Mouse (Mus musculus) heart, embryonic 16.5 days (tissue): ENCODE measurements around the gene 1700018G05Rik. TPM values are rescaled to one million over a fixed set of nuclear protein-coding genes. Genes with fewer than 3 reads are reported as not detected.

Experiments used
- ATAC-seq: fragments of 200-750 bp; cut with Nextera tagmentation; replicated peaks from 2 replicates; pipeline ENCODE4 v1.8.0; 2017; ENCODE audit warnings: moderate number of reproducible peaks; ENCODE audit not compliant: insufficient read depth, low FRiP score; ENCODE audit errors: extremely low read depth
- H3K27ac ChIP-seq: fragments of 300-500 bp; sonication (generic); 2 replicates; pipeline ENCODE4 v1.5.1; 2014; ENCODE audit warnings: mild to moderate bottlenecking, low read length, control low read depth, moderate library complexity
- H3K27me3 ChIP-seq: fragments of 300-500 bp; sonication (generic); 2 replicates; pipeline ENCODE4 v1.6.1; 2014; ENCODE audit warnings: low read length, mixed read lengths; ENCODE audit not compliant: control insufficient read depth, insufficient read depth
- H3K36me3 ChIP-seq: fragments of 300-500 bp; sonication (generic); 2 replicates; pipeline ENCODE4 v1.6.1; 2014; ENCODE audit not compliant: control insufficient read depth, insufficient read depth
- H3K4me1 ChIP-seq: fragments of 300-500 bp; sonication (generic); 2 replicates; pipeline ENCODE4 v1.6.1; 2014; ENCODE audit warnings: low read length, mixed read lengths; ENCODE audit not compliant: control insufficient read depth, insufficient read depth
- H3K4me2 ChIP-seq: fragments of 300-500 bp; sonication (generic); 2 replicates; pipeline ENCODE4 v1.6.1; 2014; ENCODE audit warnings: low read depth, mild to moderate bottlenecking, control low read depth, low read length
- H3K4me3 ChIP-seq: fragments of 300-500 bp; sonication (generic); 2 replicates; pipeline ENCODE4 v1.5.1; 2014; ENCODE audit warnings: mild to moderate bottlenecking, control low read depth, low read length
- H3K9ac ChIP-seq: fragments of 300-500 bp; sonication (generic); 2 replicates; pipeline ENCODE4 v1.6.1; 2014; ENCODE audit warnings: low read length, control low read depth
- H3K9me3 ChIP-seq: fragments of 300-500 bp; sonication (generic); replicated peaks from 2 replicates; pipeline ENCODE4 v1.6.1; 2016; ENCODE audit warnings: low read length; ENCODE audit not compliant: control insufficient read depth
- WGBS: fragments of 180-500 bp; shearing (Covaris S2); extraction: QIAGEN DNeasy Blood & Tissue Kit; methylation state at CpG from one replicate; pipeline ENCODE4 v1.1.7; 2014; 5-methylcytosine and 5-hydroxymethylcytosine counted together
- polyA plus RNA-seq: library from polyadenylated mRNA; unstranded; fragments of >200 nt; fragmentation: Nextera tagmentation; extraction: Ambion mirVana; gene quantifications from 2 replicates; pipeline ENCODE4 v1.2.1, GENCODE M21; 2015

1700018G05Rik gene
- polyA plus RNA-seq, 1 experiment from 2014 or later = not detected

DNA sequence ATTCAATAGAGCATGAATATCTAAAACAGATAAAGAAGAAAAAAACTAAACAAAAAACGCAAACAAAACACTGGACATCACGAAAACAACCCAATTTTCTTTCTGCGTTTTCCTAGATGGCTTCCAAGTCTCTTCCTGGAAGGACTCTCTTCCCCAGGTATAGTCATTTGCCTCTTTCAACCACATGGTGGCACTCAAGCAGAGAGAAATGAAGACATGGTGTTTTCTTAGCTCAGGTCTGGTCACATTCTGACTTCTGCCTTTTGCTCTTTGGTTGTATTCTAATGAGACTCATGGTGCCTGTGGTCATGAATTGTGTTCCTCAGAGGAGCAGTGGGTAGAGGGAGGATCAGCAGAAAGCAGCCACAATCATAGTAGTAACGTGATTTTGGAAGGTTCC, 30.7 kb downstream of the 1700018G05Rik start:
- H3K9ac ChIP-seq = no peak overlapping the region
- H3K4me3 ChIP-seq = no peak overlapping the region
- no peak overlapping the region for H3K27ac ChIP-seq
- 33% methylated on average over 4 of the region's 4 CpGs for WGBS
- H3K27me3 ChIP-seq = no peaks in the 10 kb centered on the region
- H3K9me3 ChIP-seq = no peaks in the 10 kb centered on the region
- no peak overlapping the region for H3K4me2 ChIP-seq
- no peaks in the 10 kb centered on the region for H3K4me1 ChIP-seq
- no peak for ATAC-seq
- H3K36me3 ChIP-seq = no peaks in the 10 kb centered on the region

DNA sequence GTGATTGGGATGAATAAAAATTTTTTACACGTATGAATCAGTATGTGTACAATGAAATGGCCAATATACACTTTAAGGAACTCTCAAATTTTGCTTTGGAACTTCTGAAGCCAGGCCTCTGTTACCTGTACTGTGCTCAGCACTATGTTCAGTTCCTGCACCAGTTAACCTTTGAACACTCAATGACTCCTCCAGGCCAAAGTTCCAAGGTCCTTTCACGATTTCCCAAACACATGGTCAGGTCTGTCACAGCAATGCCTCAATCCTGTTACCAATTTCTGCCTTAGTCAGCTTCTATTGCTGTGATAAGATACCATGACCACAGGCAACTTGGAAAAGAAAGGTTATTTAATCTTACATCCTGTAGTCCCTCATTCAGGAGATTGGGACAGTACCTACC, 32.4 kb downstream of the 1700018G05Rik start:
- H3K4me1 ChIP-seq = no peaks in the 10 kb centered on the region
- H3K36me3 ChIP-seq = no peaks in the 10 kb centered on the region
- H3K27ac ChIP-seq = no peak overlapping the region
- H3K9ac ChIP-seq = no peak overlapping the region
- WGBS = 43% methylated on average over 2 of the region's 2 CpGs
- ATAC-seq = no peak
- H3K27me3 ChIP-seq = no peaks in the 10 kb centered on the region
- no peak overlapping the region for H3K4me2 ChIP-seq
- H3K4me3 ChIP-seq = no peak overlapping the region
- no peaks in the 10 kb centered on the region for H3K9me3 ChIP-seq

Other genes with a start within 250 kb of the 1700018G05Rik start
- not detected in 2 replicates for gene Gm3880, start 241.4 kb upstream of the 1700018G05Rik start, polyA plus RNA-seq
- gene Gm9112, start 220.7 kb upstream of the 1700018G05Rik start, polyA plus RNA-seq = not detected in 2 replicates
- not detected in 2 replicates for gene Dmrtc1b, start 220.5 kb upstream of the 1700018G05Rik start, polyA plus RNA-seq
- not detected in 2 replicates for gene Dmrtc1c1, start 125.4 kb upstream of the 1700018G05Rik start, polyA plus RNA-seq
- gene Dmrtc1c2, start 73.8 kb upstream of the 1700018G05Rik start, polyA plus RNA-seq = not detected in 2 replicates
- not detected in 2 replicates for gene 1700031F05Rik, start 60.4 kb upstream of the 1700018G05Rik start, polyA plus RNA-seq
- gene Dmrtc1a, start 19.7 kb upstream of the 1700018G05Rik start, polyA plus RNA-seq = 0.26 and 0.66 TPM in 2 replicates
- not detected in 2 replicates for gene 1700011M02Rik, start 19.5 kb upstream of the 1700018G05Rik start, polyA plus RNA-seq